Mouse (Mus musculus): ENCODE measurements around the gene Ntrk1. TPM values are rescaled to one million over a fixed set of nuclear protein-coding genes. Genes with fewer than 3 reads are reported as not detected.

The Ntrk1 gene
- polyA plus RNA-seq, 1 experiment from 2014 or later = 0.15 TPM

DNA sequence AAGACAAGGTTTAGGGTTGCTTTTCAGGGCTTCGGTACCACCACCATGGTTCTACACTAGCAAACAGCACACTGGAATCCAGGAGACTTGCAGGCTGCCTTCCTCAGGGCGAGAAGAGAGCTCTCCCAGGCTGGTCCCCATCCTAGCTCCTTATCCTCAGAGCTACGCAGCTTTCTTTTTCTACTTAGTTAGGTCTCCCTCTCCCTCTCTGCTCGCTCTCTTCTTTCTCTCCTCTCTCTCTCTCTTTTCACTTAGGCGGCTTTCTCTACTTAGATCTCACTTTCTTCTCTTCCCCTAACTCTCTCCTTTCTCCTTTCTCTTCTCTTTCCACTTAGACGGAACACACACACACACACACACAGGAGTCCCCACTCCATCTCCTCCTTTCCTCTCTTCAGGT is 26.5 kb downstream of the Ntrk1 start:
- H3K27me3 ChIP-seq (ENCODE audit: control insufficient read depth, insufficient read depth, low read length) = peaks cover 20% of the 10 kb centered on the region

DNA sequence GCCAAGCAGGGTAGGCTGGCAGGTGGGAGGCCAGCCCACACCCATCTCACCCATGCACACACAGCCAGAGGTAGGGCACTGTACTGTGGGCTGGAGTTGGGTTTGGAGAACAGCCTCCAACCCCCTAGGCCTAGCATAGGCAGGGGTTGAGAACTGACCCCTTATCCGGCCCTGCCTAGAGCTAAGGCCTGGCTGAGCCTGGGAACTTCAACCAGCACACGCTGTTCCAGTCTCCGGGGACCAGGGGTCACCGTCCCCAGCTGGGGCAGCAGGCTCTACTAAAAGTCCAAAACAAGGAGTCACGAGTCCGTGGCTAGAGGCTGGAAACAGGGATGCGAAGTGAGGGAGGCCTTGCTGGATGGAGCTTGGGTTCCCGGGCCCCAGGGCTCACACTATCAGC is 27.2 kb downstream of the Ntrk1 start:
- Histone ChIP-seq H3K9me3 (ENCODE audit: control insufficient read depth, low read length) (no peaks in the 10 kb centered on the region), H3K4me1 (ENCODE audit: control insufficient read depth in 2 of 2, insufficient read depth in 2 of 2, low read length in 2 of 2) (peaks cover 23 to 36% of the 10 kb centered on the region in 2 experiments), H3K27ac (replicated peaks in 1 of 2; ENCODE audit: control insufficient read depth in 1 of 2, insufficient read depth in 1 of 2, low read depth in 2 of 2, low read length in 2 of 2) (peak overlapping the region; percentile 67 to 76; a peak in 3 of 4 replicates), H3K4me3 (ENCODE audit: control insufficient read depth in 1 of 2, insufficient read depth in 1 of 2, low read depth in 1 of 2, low read length in 2 of 2) (peak overlapping the region; percentile 49 to 63), H3K4me2 (ENCODE audit: low read length) (peak overlapping the region; percentile 70), H3K36me3 (ENCODE audit: control insufficient read depth, insufficient read depth, low read length) (no peaks in the 10 kb centered on the region), H3K27me3 (ENCODE audit: control insufficient read depth, insufficient read depth, low read length) (peaks cover 20% of the 10 kb centered on the region), H3K9ac (ENCODE audit: low read length) (peak overlapping the region; percentile 73)
- ATAC-seq (ENCODE audit: insufficient number of reproducible peaks, insufficient read depth, low FRiP score, low read depth) = no peak
- 65% methylated on average over 8 of the region's 8 CpGs for WGBS

More for the DNA sequence above, 26.5 kb downstream of the Ntrk1 start:
- H3K4me1 ChIP-seq (ENCODE audit: control insufficient read depth in 2 of 2, insufficient read depth in 2 of 2, low read length in 2 of 2) = peaks cover 21 to 30% of the 10 kb centered on the region in 2 experiments
- H3K4me3 ChIP-seq (ENCODE audit: control insufficient read depth in 1 of 2, insufficient read depth in 1 of 2, low read depth in 1 of 2, low read length in 2 of 2) = peak overlapping the region; percentile 49 to 63
- no peaks in the 10 kb centered on the region for H3K36me3 ChIP-seq (ENCODE audit: control insufficient read depth, insufficient read depth, low read length)
- 38% methylated on average over 6 of the region's 6 CpGs for WGBS
- no peaks in the 10 kb centered on the region for H3K9me3 ChIP-seq (ENCODE audit: control insufficient read depth, low read length)
- H3K27ac ChIP-seq (replicated peaks in 1 of 2; ENCODE audit: control insufficient read depth in 1 of 2, insufficient read depth in 1 of 2, low read depth in 2 of 2, low read length in 2 of 2) = peak overlapping the region; percentile 67 to 76
- H3K9ac ChIP-seq (ENCODE audit: low read length) = peak overlapping the region; percentile 73
- no peak for ATAC-seq (ENCODE audit: insufficient number of reproducible peaks, insufficient read depth, low FRiP score, low read depth)
- H3K4me2 ChIP-seq (ENCODE audit: low read length) = peak overlapping the region; percentile 70

- Histone ChIP-seq H3K9me3 (ENCODE audit: control insufficient read depth, low read length) (no peaks in the 10 kb centered on the region), H3K4me2 (ENCODE audit: low read length) (peak overlapping the region; percentile 60; the same call in 1 of the 2 replicates), H3K9ac (ENCODE audit: low read length) (no peak overlapping the region), H3K27me3 (ENCODE audit: control insufficient read depth, insufficient read depth, low read length) (peaks cover 8% of the 10 kb centered on the region), H3K4me3 (ENCODE audit: control insufficient read depth in 1 of 2, insufficient read depth in 1 of 2, low read depth in 1 of 2, low read length in 2 of 2) (no peak overlapping the region), H3K4me1 (ENCODE audit: control insufficient read depth in 2 of 2, insufficient read depth in 2 of 2, low read length in 2 of 2) (peaks cover 25 to 36% of the 10 kb centered on the region in 2 experiments), H3K36me3 (ENCODE audit: control insufficient read depth, insufficient read depth, low read length) (no peaks in the 10 kb centered on the region; the same call in 1 of the 2 replicates), H3K27ac (replicated peaks in 1 of 2; ENCODE audit: control insufficient read depth in 1 of 2, insufficient read depth in 1 of 2, low read depth in 2 of 2, low read length in 2 of 2) (peak overlapping the region in 1 of 2 experiments; percentile 87; a peak in 1 of 4 replicates)
- ATAC-seq (ENCODE audit: insufficient number of reproducible peaks, insufficient read depth, low FRiP score, low read depth) = no peak
- WGBS = 72% methylated on average over 3 of the region's 3 CpGs
Observed at GRCm38 (mm10) chr3:87766284-87766667, 28.7 kb downstream of the Ntrk1 start.

- WGBS = 58% methylated on average over 5 of the region's 5 CpGs
- Histone ChIP-seq H3K4me2 (ENCODE audit: low read length) (peak overlapping the region; percentile 60), H3K4me3 (ENCODE audit: control insufficient read depth in 1 of 2, insufficient read depth in 1 of 2, low read depth in 1 of 2, low read length in 2 of 2) (no peak overlapping the region), H3K9ac (ENCODE audit: low read length) (peak overlapping the region; percentile 44), H3K36me3 (ENCODE audit: control insufficient read depth, insufficient read depth, low read length) (no peaks in the 10 kb centered on the region; the same call in 1 of the 2 replicates), H3K4me1 (ENCODE audit: control insufficient read depth in 2 of 2, insufficient read depth in 2 of 2, low read length in 2 of 2) (peaks cover 25 to 36% of the 10 kb centered on the region in 2 experiments), H3K9me3 (ENCODE audit: control insufficient read depth, low read length) (no peaks in the 10 kb centered on the region), H3K27me3 (ENCODE audit: control insufficient read depth, insufficient read depth, low read length) (peaks cover 3% of the 10 kb centered on the region), H3K27ac (replicated peaks in 1 of 2; ENCODE audit: control insufficient read depth in 1 of 2, insufficient read depth in 1 of 2, low read depth in 2 of 2, low read length in 2 of 2) (peak overlapping the region; percentile 84 to 87)
- ATAC-seq (ENCODE audit: insufficient number of reproducible peaks, insufficient read depth, low FRiP score, low read depth) = no peak
Observed at GRCm38 (mm10) chr3:87765631-87766283, 29.2 kb downstream of the Ntrk1 start.

- Histone ChIP-seq H3K27ac (replicated peaks in 1 of 2; ENCODE audit: control insufficient read depth in 1 of 2, insufficient read depth in 1 of 2, low read depth in 2 of 2, low read length in 2 of 2) (peak overlapping the region; percentile 84 to 87), H3K27me3 (ENCODE audit: control insufficient read depth, insufficient read depth, low read length) (no peaks in the 10 kb centered on the region; the same call in 1 of the 2 replicates), H3K4me3 (ENCODE audit: control insufficient read depth in 1 of 2, insufficient read depth in 1 of 2, low read depth in 1 of 2, low read length in 2 of 2) (peak overlapping the region; percentile 11 to 14; a peak in 3 of 4 replicates), H3K4me2 (ENCODE audit: low read length) (peak overlapping the region; percentile 60), H3K9me3 (ENCODE audit: control insufficient read depth, low read length) (no peaks in the 10 kb centered on the region), H3K4me1 (ENCODE audit: control insufficient read depth in 2 of 2, insufficient read depth in 2 of 2, low read length in 2 of 2) (peaks cover 25 to 36% of the 10 kb centered on the region in 2 experiments), H3K9ac (ENCODE audit: low read length) (peak overlapping the region; percentile 44), H3K36me3 (ENCODE audit: control insufficient read depth, insufficient read depth, low read length) (no peaks in the 10 kb centered on the region; the same call in 1 of the 2 replicates)
- peak; percentile 41 for ATAC-seq (ENCODE audit: insufficient number of reproducible peaks, insufficient read depth, low FRiP score, low read depth)
- WGBS = 16% methylated on average over 10 of the region's 10 CpGs
Observed at GRCm38 (mm10) chr3:87765091-87765490, 29.9 kb downstream of the Ntrk1 start.

- H3K27ac ChIP-seq (replicated peaks in 1 of 2; ENCODE audit: control insufficient read depth in 1 of 2, insufficient read depth in 1 of 2, low read depth in 2 of 2, low read length in 2 of 2) = peak overlapping the region; percentile 84 to 87
- H3K9ac ChIP-seq (ENCODE audit: low read length) = peak overlapping the region; percentile 54
- peaks cover under 1% of the 10 kb centered on the region; the same call in 1 of the 2 replicates for H3K36me3 ChIP-seq (ENCODE audit: control insufficient read depth, insufficient read depth, low read length)
- H3K9me3 ChIP-seq (ENCODE audit: control insufficient read depth, low read length) = no peaks in the 10 kb centered on the region
- H3K4me2 ChIP-seq (ENCODE audit: low read length) = peak overlapping the region; percentile 60
- WGBS = 21% methylated on average over 10 of the region's 10 CpGs
- peaks cover 25 to 36% of the 10 kb centered on the region in 2 experiments for H3K4me1 ChIP-seq (ENCODE audit: control insufficient read depth in 2 of 2, insufficient read depth in 2 of 2, low read length in 2 of 2)
- H3K4me3 ChIP-seq (ENCODE audit: control insufficient read depth in 1 of 2, insufficient read depth in 1 of 2, low read depth in 1 of 2, low read length in 2 of 2) = peak overlapping the region; percentile 11 to 14
- no peak for ATAC-seq (ENCODE audit: insufficient number of reproducible peaks, insufficient read depth, low FRiP score, low read depth)
- H3K27me3 ChIP-seq (ENCODE audit: control insufficient read depth, insufficient read depth, low read length) = no peaks in the 10 kb centered on the region; the same call in 1 of the 2 replicates
Observed at GRCm38 (mm10) chr3:87764506-87764905, 30.5 kb downstream of the Ntrk1 start.

DNA sequence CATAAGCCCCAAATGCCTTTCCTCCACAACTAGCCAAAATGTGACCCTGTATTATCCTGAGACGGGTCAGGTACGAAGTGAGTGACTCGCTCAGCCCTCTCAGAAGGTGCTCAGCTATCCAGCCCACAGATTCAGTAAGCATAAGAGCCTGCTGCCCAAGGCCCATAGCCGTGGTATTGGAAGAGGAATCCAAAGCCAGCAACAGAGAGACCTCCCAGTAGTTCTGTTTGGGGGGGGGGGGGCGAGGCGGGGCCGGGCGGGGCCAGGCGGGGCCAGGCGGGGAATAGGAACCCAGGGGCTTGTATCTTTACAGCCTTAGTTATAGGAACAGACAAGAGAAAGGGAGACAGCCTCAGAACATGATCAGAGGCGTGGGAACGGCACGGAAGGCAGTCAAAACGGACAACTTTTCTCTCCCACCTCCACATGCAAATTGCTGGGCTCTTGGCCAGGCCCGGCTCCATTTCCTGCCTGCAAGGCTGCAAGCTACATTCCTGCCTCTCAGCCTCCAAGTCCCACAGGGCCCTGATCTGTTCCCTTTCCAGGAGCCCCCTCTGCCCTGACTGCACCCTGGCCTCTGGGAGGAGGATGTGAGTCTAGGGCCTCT is 31.2 kb downstream of the Ntrk1 start:
- Histone ChIP-seq H3K27ac (replicated peaks in 1 of 2; ENCODE audit: control insufficient read depth in 1 of 2, insufficient read depth in 1 of 2, low read depth in 2 of 2, low read length in 2 of 2) (peak overlapping the region; percentile 84 to 87), H3K9me3 (ENCODE audit: control insufficient read depth, low read length) (no peaks in the 10 kb centered on the region), H3K9ac (ENCODE audit: low read length) (peak overlapping the region; percentile 54), H3K4me1 (ENCODE audit: control insufficient read depth in 2 of 2, insufficient read depth in 2 of 2, low read length in 2 of 2) (peaks cover 25 to 36% of the 10 kb centered on the region in 2 experiments), H3K27me3 (ENCODE audit: control insufficient read depth, insufficient read depth, low read length) (no peaks in the 10 kb centered on the region; the same call in 1 of the 2 replicates), H3K36me3 (ENCODE audit: control insufficient read depth, insufficient read depth, low read length) (peaks cover 6% of the 10 kb centered on the region; the same call in 1 of the 2 replicates), H3K4me2 (ENCODE audit: low read length) (peak overlapping the region; percentile 60), H3K4me3 (ENCODE audit: control insufficient read depth in 1 of 2, insufficient read depth in 1 of 2, low read depth in 1 of 2, low read length in 2 of 2) (peak overlapping the region; percentile 11 to 19; a peak in 2 of 4 replicates)
- ATAC-seq (ENCODE audit: insufficient number of reproducible peaks, insufficient read depth, low FRiP score, low read depth) = peak; percentile 58
- WGBS = 19% methylated on average over 15 of the region's 15 CpGs
